19 mouse cellular contexts compared by ENCODE assay signal in genomic region chr17:50443376-50444022, GRCm38 (mm10).
DNase-seq lines count a peak whose midpoint lies in the region; ATAC-seq and TF ChIP-seq lines count a peak whose summit lies in the region.
"Had no signal": no experiment of that assay in that cellular context is flagged by ENCODE, and none has a peak within 500 bp of the region (broad histone marks: within the 10 kb centered on the region; RNA-seq: fewer than 3 reads in every experiment).

No protein-coding gene starts in this region.

- no peak overlapping the region for H3K4me2 ChIP-seq in heart, embryonic 11.5 days
- no peak overlapping the region for H3K4me2 ChIP-seq in intestine, embryonic 15.5 days (replicated peaks)
- H3K4me2 ChIP-seq in intestine, postnatal 0 days (replicated peaks; ENCODE audit: low read depth), result no peak overlapping the region
- H3K4me2 ChIP-seq in stomach, embryonic 16.5 days (ENCODE audit: low read depth, low read length), result no peak overlapping the region
- H3K4me2 ChIP-seq in stomach, postnatal 0 days (replicated peaks; ENCODE audit: low read depth), result no peak overlapping the region
- H3K4me2 ChIP-seq: limb, embryonic 12.5 days; liver, embryonic 15.5 days; stomach, embryonic 15.5 days had no signal

- no peak for ATAC-seq in heart, embryonic 11.5 days (replicated peaks; ENCODE audit: insufficient number of reproducible peaks, low FRiP score, low TSS enrichment)
- ATAC-seq in intestine, embryonic 15.5 days, result peak; percentile 58
- no peak for ATAC-seq in intestine, postnatal 0 days
- peak; percentile 44; the same call in 1 of the 2 replicates for ATAC-seq in stomach, embryonic 16.5 days (ENCODE audit: insufficient read depth, low FRiP score)
- no peak for ATAC-seq in stomach, postnatal 0 days (ENCODE audit: low FRiP score, low TSS enrichment)
- ATAC-seq: CD4-positive, CD25-positive, alpha-beta regulatory T cell, adult 4 months; inflammation-experienced regulatory T-cells, adult 6 months had no signal

- H3K27me3 ChIP-seq in heart, embryonic 11.5 days (ENCODE audit: control insufficient read depth, insufficient read depth, low read length), result no peaks in the 10 kb centered on the region
- H3K27me3 ChIP-seq in intestine, embryonic 15.5 days (replicated peaks), result no peaks in the 10 kb centered on the region
- no peaks in the 10 kb centered on the region for H3K27me3 ChIP-seq in intestine, postnatal 0 days (replicated peaks; ENCODE audit: control insufficient read depth, insufficient read depth, low read length)
- no peaks in the 10 kb centered on the region for H3K27me3 ChIP-seq in stomach, embryonic 16.5 days (ENCODE audit: control insufficient read depth, insufficient read depth, low read length)
- no peaks in the 10 kb centered on the region for H3K27me3 ChIP-seq in stomach, postnatal 0 days (ENCODE audit: control insufficient read depth, insufficient read depth, low read length)
- H3K27me3 ChIP-seq: limb, embryonic 12.5 days; liver, embryonic 15.5 days; stomach, embryonic 15.5 days had no signal

- no peaks in the 10 kb centered on the region for H3K4me1 ChIP-seq in heart, embryonic 11.5 days (ENCODE audit: control insufficient read depth, insufficient read depth, low read length)
- no peaks in the 10 kb centered on the region for H3K4me1 ChIP-seq in intestine, embryonic 15.5 days (replicated peaks)
- no peaks in the 10 kb centered on the region for H3K4me1 ChIP-seq in intestine, postnatal 0 days (replicated peaks; ENCODE audit: control insufficient read depth, insufficient read depth, low read length)
- H3K4me1 ChIP-seq in stomach, embryonic 16.5 days (ENCODE audit: control insufficient read depth, insufficient read depth, low read length), result no peaks in the 10 kb centered on the region
- no peaks in the 10 kb centered on the region for H3K4me1 ChIP-seq in stomach, postnatal 0 days (replicated peaks; ENCODE audit: control insufficient read depth, insufficient read depth)
- H3K4me1 ChIP-seq: limb, embryonic 12.5 days; stomach, embryonic 15.5 days had no signal

- H3K4me3 ChIP-seq in heart, embryonic 11.5 days (ENCODE audit: low read depth, low read length), result no peak overlapping the region
- H3K4me3 ChIP-seq in intestine, embryonic 15.5 days (replicated peaks), result no peak overlapping the region
- H3K4me3 ChIP-seq in intestine, postnatal 0 days (ENCODE audit: low read depth, low read length), result no peak overlapping the region
- H3K4me3 ChIP-seq in stomach, embryonic 16.5 days (replicated peaks; ENCODE audit: low read length), result no peak overlapping the region
- H3K4me3 ChIP-seq in stomach, postnatal 0 days (ENCODE audit: low read depth, low read length), result no peak overlapping the region
- H3K4me3 ChIP-seq: erythroblast, embryonic 14.5 days; limb, embryonic 12.5 days; liver, embryonic 15.5 days; stomach, embryonic 15.5 days had no signal

- WGBS in heart, embryonic 11.5 days (ENCODE audit: insufficient replicate concordance), result 78% methylated on average over 6 of the region's 6 CpGs
- 66% methylated on average over 6 of the region's 6 CpGs for WGBS in intestine, embryonic 15.5 days
- 64% methylated on average over 6 of the region's 6 CpGs for WGBS in intestine, postnatal 0 days
- 59% methylated on average over 6 of the region's 6 CpGs for WGBS in stomach, embryonic 16.5 days
- 57% methylated on average over 6 of the region's 6 CpGs for WGBS in stomach, postnatal 0 days

- H3K9ac ChIP-seq in heart, embryonic 11.5 days (ENCODE audit: low read depth, low read length), result no peak overlapping the region
- no peak overlapping the region for H3K9ac ChIP-seq in intestine, embryonic 15.5 days
- H3K9ac ChIP-seq in intestine, postnatal 0 days (ENCODE audit: low read depth, low read length), result no peak overlapping the region
- no peak overlapping the region for H3K9ac ChIP-seq in stomach, embryonic 16.5 days (ENCODE audit: low read length)
- no peak overlapping the region for H3K9ac ChIP-seq in stomach, postnatal 0 days (ENCODE audit: low read length)
- H3K9ac ChIP-seq: limb, embryonic 12.5 days; liver, embryonic 15.5 days; stomach, embryonic 15.5 days had no signal

- H3K36me3 ChIP-seq in heart, embryonic 11.5 days (ENCODE audit: control insufficient read depth, insufficient read depth, low read length), result no peaks in the 10 kb centered on the region
- no peaks in the 10 kb centered on the region for H3K36me3 ChIP-seq in intestine, embryonic 15.5 days
- H3K36me3 ChIP-seq in intestine, postnatal 0 days (ENCODE audit: control insufficient read depth, insufficient read depth), result no peaks in the 10 kb centered on the region
- H3K36me3 ChIP-seq in stomach, embryonic 16.5 days (ENCODE audit: control insufficient read depth, insufficient read depth, low read length), result no peaks in the 10 kb centered on the region
- no peaks in the 10 kb centered on the region for H3K36me3 ChIP-seq in stomach, postnatal 0 days (ENCODE audit: control insufficient read depth, insufficient read depth, low read length)
- H3K36me3 ChIP-seq: G1E; limb, embryonic 12.5 days; liver, embryonic 15.5 days; stomach, embryonic 15.5 days had no signal

- no peaks in the 10 kb centered on the region for H3K9me3 ChIP-seq in heart, embryonic 11.5 days (replicated peaks; ENCODE audit: control insufficient read depth, low read length)
- no peaks in the 10 kb centered on the region for H3K9me3 ChIP-seq in intestine, embryonic 15.5 days
- H3K9me3 ChIP-seq in intestine, postnatal 0 days (ENCODE audit: control insufficient read depth), result no peaks in the 10 kb centered on the region
- H3K9me3 ChIP-seq in stomach, embryonic 16.5 days (replicated peaks; ENCODE audit: control insufficient read depth, low read length), result no peaks in the 10 kb centered on the region
- H3K9me3 ChIP-seq in stomach, postnatal 0 days (ENCODE audit: control insufficient read depth, low read length), result no peaks in the 10 kb centered on the region
- H3K9me3 ChIP-seq: limb, embryonic 12.5 days; liver, embryonic 15.5 days; stomach, embryonic 15.5 days had no signal

- DNase-seq in cerebellum, postnatal 10 days, result peak; percentile 57 to 59
- no peak for DNase-seq in cerebellum, adult 9-11 months
- peak; percentile 88 for DNase-seq in heart, adult 11 months
- no peak for DNase-seq in stomach, postnatal 0 days (ENCODE audit: low spot score)
- DNase-seq: cerebellum, postnatal 25 days; lung, postnatal 36 days; spleen, adult 18-20 months; thymus, postnatal 25 days had no signal

- TF ChIP-seq EP300 in stomach, postnatal 0 days (optimal IDR thresholded peaks at IDR 0.05), result no peak

- no peak overlapping the region for H3K27ac ChIP-seq in heart, embryonic 11.5 days (ENCODE audit: low read depth, low read length)
- H3K27ac ChIP-seq in intestine, embryonic 15.5 days, result no peak overlapping the region
- no peak overlapping the region for H3K27ac ChIP-seq in intestine, postnatal 0 days (ENCODE audit: low read depth, low read length)
- no peak overlapping the region for H3K27ac ChIP-seq in stomach, embryonic 16.5 days (ENCODE audit: low read length)
- H3K27ac ChIP-seq in stomach, postnatal 0 days (replicated peaks), result no peak overlapping the region
- H3K27ac ChIP-seq: limb, embryonic 12.5 days; liver, embryonic 15.5 days; stomach, embryonic 15.5 days had no signal

- no peak for TF ChIP-seq CTCF in intestine, postnatal 0 days (IDR thresholded peaks at IDR 0.05; ENCODE audit: low read depth)
- TF ChIP-seq CTCF in stomach, postnatal 0 days (IDR thresholded peaks at IDR 0.05; ENCODE audit: low read depth), result no peak

Comparison
In these comparisons a context has a peak if more than half of its experiments do, and no peak if none do; other contexts are left out.
1. DNase-seq: peak in cerebellum, postnatal 10 days (2 of 2) and heart, adult 11 months (single experiment); none in cerebellum, adult 9-11 months (single experiment) and stomach, postnatal 0 days (single experiment).
2. ATAC-seq: peak in intestine, embryonic 15.5 days (single experiment) and stomach, embryonic 16.5 days (single experiment); none in heart, embryonic 11.5 days (single experiment), intestine, postnatal 0 days (single experiment) and stomach, postnatal 0 days (single experiment).